Mouse (Mus musculus) ovary, adult 2 months (tissue): ENCODE measurements around the gene Fcer1a. TPM values are rescaled to one million over a fixed set of nuclear protein-coding genes. Genes with fewer than 3 reads are reported as not detected.

ENCODE experiments used
- polyA plus RNA-seq: library from polyadenylated mRNA; depleted of rRNA; stranded (reverse); fragments of >200 nt; gene quantifications from 2 replicates; pipeline ENCODE4 v1.2.3, GENCODE M21; 2012; rRNA removed

Fcer1a gene
- 0.16 TPM in 1 of 2 replicates, not detected in the other for polyA plus RNA-seq

GRCm38 (mm10) chr1:173227081-173227480 lies at the start of gene Fcer1a:
TSS of gene Fcer1a (minus strand) at chr1:173227214.

GRCm38 (mm10) chr1:173265701-173266100 lies 38.7 kb upstream of the Fcer1a start, which contains the start of gene Olfr418:
TSS of gene Olfr418 (plus strand) at chr1:173266001.

GRCm38 (mm10) chr1:173212092-173212491 lies 14.9 kb downstream of the Fcer1a start, which contains the start of gene Olfr1404:
TSS of gene Olfr1404 (plus strand) at chr1:173212392.

GRCm38 (mm10) chr1:173197508-173197907 lies 29.5 kb downstream of the Fcer1a start, which contains the start of gene Olfr218:
TSS of gene Olfr218 (plus strand) at chr1:173197808.

GRCm38 (mm10) chr1:173190540-173190939 lies 36.5 kb downstream of the Fcer1a start, which contains the start of gene Olfr1406:
TSS of gene Olfr1406 (minus strand) at chr1:173190640.

Other genes with a start within 250 kb of the Fcer1a start
- gene Olfr1408, start 89.8 kb downstream of the Fcer1a start, polyA plus RNA-seq = not detected in 2 replicates
- gene Olfr1406, start 36.6 kb downstream of the Fcer1a start, polyA plus RNA-seq = not detected in 2 replicates
- not detected in 2 replicates for gene Olfr218, start 29.4 kb downstream of the Fcer1a start, polyA plus RNA-seq
- not detected in 2 replicates for gene Olfr1404, start 14.8 kb downstream of the Fcer1a start, polyA plus RNA-seq
- gene Olfr418, start 38.8 kb upstream of the Fcer1a start, polyA plus RNA-seq = not detected in 2 replicates
- gene Mptx2, start 50.6 kb upstream of the Fcer1a start, polyA plus RNA-seq = not detected in 2 replicates
- gene Ackr1, start 106.5 kb upstream of the Fcer1a start, polyA plus RNA-seq = 10.6 and 11.5 TPM in 2 replicates
- gene Aim2, start 123.7 kb upstream of the Fcer1a start, polyA plus RNA-seq = 0.44 and 0.82 TPM in 2 replicates
- 6.8 and 9.4 TPM in 2 replicates for gene Cadm3, start 140.5 kb upstream of the Fcer1a start, polyA plus RNA-seq